Mouse (Mus musculus) thymus, adult 2 months (tissue): ENCODE data around the gene Rangap1.

Source experiments
- CTCF ChIP-seq: fragments of 200-500 bp; IDR thresholded peaks from 2 replicates; pipeline ENCODE4 v1.5.1; 2012; ENCODE audit warnings: mild to moderate bottlenecking, control low read depth, low read length, moderate library complexity, borderline replicate concordance; ENCODE audit not compliant: control insufficient read depth, poor library complexity, insufficient read depth; ENCODE audit errors: extremely low read depth
- POLR2A ChIP-seq: fragments of 200-500 bp; IDR thresholded peaks from 2 replicates; pipeline ENCODE4 v1.6.1; 2012; ENCODE audit warnings: mild to moderate bottlenecking, low read length, control low read depth, moderate library complexity; ENCODE audit not compliant: control insufficient read depth, poor library complexity, insufficient read depth; ENCODE audit errors: extremely low read depth

DNA sequence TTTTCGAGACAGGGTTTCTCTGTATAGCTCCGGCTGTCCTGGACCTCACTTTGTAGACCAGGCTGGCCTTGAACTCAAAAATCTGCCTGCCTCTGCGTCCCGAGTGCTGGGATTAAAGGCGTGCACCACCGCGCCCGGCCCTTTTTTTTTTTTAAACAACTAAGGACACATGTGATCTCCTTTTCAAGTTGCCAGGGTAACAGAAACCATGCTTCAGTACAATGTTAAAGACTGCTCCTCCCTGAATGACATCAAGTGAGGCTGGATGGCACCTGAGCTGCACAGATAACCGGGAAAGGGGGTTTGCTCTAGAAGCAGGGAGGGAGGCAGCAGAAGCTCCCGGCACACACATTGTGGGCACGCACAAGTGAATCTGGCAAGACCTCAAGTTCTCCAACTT, 36.3 kb downstream of the Rangap1 start:
- TF ChIP-seq POLR2A (no peak), CTCF (no peak)
